Mouse (Mus musculus) splenic B cell, adult 2 months (primary cell): ENCODE data around the gene Sap30.
"Not testable (repeated sequence)": the region's sequence is repeated elsewhere in the genome, so short reads cannot be mapped to it uniquely, and the experiment has no call there.

ENCODE experiments used
- DNase-seq: peaks from one replicate; pipeline ENCODE4 v3.0.0-alpha.2; 2011; ENCODE audit warnings: low read depth, low spot score
- H3K27me3 ChIP-seq: 2 replicates; pipeline ENCODE4 v1.6.1; 2012; ENCODE audit warnings: mild to moderate bottlenecking, low read length, moderate library complexity, mixed read lengths; ENCODE audit not compliant: control insufficient read depth, poor library complexity, insufficient read depth, severe bottlenecking
- H3K36me3 ChIP-seq: 2 replicates; pipeline ENCODE4 v1.6.1; 2012; ENCODE audit warnings: mild to moderate bottlenecking, low read length, moderate library complexity, mixed read lengths; ENCODE audit not compliant: control insufficient read depth, poor library complexity, insufficient read depth, severe bottlenecking

Sap30 gene

GRCm38 (mm10) chr8:57511316-57512118, 23.9 kb upstream of the Sap30 start, which contains the start of gene Hmgb2:
TSS of gene Hmgb2 (plus strand) at chr8:57511907.
- Histone ChIP-seq H3K27me3 (no peaks in the 10 kb centered on the region), H3K36me3 (no peaks in the 10 kb centered on the region)
- peak; percentile 99 for DNase-seq

- Histone ChIP-seq H3K27me3 (no peaks in the 10 kb centered on the region), H3K36me3 (no peaks in the 10 kb centered on the region)
- no peak for DNase-seq
Measured at GRCm38 (mm10) chr8:57510791-57511315, 23.2 kb upstream of the Sap30 start.

DNA sequence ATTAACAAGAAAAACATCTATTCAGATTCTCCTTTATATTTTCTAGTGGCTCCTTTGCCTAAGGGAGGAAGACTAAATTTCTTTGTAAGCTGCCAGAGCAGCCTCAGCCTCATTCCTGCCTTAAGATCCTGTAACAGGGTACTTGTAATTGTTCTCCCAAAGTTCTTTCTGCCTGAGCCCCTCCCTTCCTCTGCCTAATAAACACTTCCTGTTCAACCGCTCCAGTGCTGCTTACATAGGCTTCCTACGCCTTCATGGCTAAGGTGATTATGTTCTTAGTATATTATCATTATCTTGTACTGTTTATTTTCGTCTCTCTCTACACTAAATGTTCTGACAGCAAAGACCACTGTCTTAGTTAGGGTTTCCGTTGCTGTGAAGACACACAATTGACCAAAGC, 21.0 kb upstream of the Sap30 start:
- no peaks in the 10 kb centered on the region for H3K36me3 ChIP-seq
- H3K27me3 ChIP-seq, result no peaks in the 10 kb centered on the region
- no peak for DNase-seq

- H3K36me3 ChIP-seq, result no peaks in the 10 kb centered on the region
Measured at GRCm38 (mm10) chr8:57507556-57508063, 19.9 kb upstream of the Sap30 start.

DNA sequence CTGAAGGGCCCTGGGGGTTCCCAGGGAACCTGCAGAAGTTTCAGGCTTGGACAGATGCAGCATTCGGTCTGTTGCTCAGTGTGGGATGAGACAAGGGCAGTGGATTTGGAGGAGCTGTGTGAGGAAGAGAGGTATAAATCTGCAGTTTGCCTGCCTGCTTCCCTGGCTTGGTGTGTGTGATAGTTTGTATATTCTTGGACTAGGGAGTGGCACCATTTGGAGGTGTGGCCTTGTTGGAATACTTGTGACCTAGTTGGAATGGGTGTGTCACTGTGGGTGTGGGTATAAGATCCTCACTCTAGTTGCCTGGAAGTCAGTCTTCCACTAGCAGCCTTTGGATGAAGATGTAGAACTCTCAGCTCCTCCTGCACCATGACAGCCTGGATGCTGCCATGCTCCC, 17.8 kb upstream of the Sap30 start:
- DNase-seq, H3K36me3 ChIP-seq, H3K27me3 ChIP-seq: not testable (repeated sequence)

More at GRCm38 (mm10) chr8:57507556-57508063, 19.9 kb upstream of the Sap30 start:
- DNase-seq, result no peak
- no peaks in the 10 kb centered on the region for H3K27me3 ChIP-seq

GRCm38 (mm10) chr8:57503641-57504040, 16.0 kb upstream of the Sap30 start:
- DNase-seq, result peak; percentile 87

GRCm38 (mm10) chr8:57498847-57499511, 11.3 kb upstream of the Sap30 start:
- Histone ChIP-seq H3K36me3 (no peaks in the 10 kb centered on the region), H3K27me3 (no peaks in the 10 kb centered on the region)
- no peak for DNase-seq

More at GRCm38 (mm10) chr8:57503641-57504040, 16.0 kb upstream of the Sap30 start:
- H3K27me3 ChIP-seq, result no peaks in the 10 kb centered on the region
- H3K36me3 ChIP-seq, result no peaks in the 10 kb centered on the region

GRCm38 (mm10) chr8:57498494-57498846, 10.8 kb upstream of the Sap30 start:
- H3K27me3 ChIP-seq, result no peaks in the 10 kb centered on the region
- DNase-seq, result no peak

GRCm38 (mm10) chr8:57491873-57492272, 4.2 kb upstream of the Sap30 start:
- Histone ChIP-seq H3K27me3 (no peaks in the 10 kb centered on the region), H3K36me3 (no peaks in the 10 kb centered on the region)
- no peak for DNase-seq

More at GRCm38 (mm10) chr8:57498494-57498846, 10.8 kb upstream of the Sap30 start:
- no peaks in the 10 kb centered on the region for H3K36me3 ChIP-seq

DNA sequence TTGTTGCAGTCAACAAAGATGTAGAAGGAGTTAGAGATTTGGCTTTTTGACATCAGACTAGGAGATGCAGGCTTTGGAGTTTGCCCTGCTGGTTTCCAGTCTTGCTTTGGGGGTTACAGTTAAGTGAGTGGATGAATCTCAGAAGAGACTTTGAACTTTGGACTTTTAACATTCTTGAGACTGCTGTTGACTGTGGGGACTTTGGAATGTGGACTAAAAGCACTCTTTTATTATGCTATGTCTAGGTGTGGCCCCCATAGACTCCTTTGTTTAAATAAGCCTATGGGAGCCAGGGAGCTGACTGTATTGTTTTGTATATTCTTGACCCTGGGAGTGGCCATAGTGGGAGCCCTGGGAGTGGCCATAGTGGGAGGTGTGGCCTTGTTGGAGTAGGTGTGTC, 2.2 kb upstream of the Sap30 start:
- no peaks in the 10 kb centered on the region for H3K36me3 ChIP-seq
- H3K27me3 ChIP-seq, result no peaks in the 10 kb centered on the region
- no peak for DNase-seq

DNA sequence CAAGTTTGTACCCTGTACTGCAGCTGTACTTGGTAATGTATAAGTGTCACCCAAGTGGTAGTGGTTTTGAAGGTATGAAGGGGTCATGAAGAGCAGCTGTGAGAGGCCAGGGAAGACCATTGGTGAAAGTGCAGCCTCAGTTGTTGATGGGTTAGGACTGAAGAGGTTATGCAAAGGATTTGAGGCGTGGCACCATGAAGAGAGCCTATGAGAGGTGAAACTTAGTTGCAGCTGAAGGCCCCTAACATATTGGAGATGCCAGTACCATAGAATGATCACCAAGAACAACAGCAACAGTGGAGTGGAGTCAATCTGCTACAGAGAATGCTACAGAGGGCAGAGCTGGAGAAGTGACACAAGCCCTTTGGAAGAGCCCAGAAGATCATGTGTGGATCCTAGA, 1.7 kb upstream of the Sap30 start:
- Histone ChIP-seq H3K36me3 (no peaks in the 10 kb centered on the region), H3K27me3 (no peaks in the 10 kb centered on the region)
- DNase-seq, result no peak

DNA sequence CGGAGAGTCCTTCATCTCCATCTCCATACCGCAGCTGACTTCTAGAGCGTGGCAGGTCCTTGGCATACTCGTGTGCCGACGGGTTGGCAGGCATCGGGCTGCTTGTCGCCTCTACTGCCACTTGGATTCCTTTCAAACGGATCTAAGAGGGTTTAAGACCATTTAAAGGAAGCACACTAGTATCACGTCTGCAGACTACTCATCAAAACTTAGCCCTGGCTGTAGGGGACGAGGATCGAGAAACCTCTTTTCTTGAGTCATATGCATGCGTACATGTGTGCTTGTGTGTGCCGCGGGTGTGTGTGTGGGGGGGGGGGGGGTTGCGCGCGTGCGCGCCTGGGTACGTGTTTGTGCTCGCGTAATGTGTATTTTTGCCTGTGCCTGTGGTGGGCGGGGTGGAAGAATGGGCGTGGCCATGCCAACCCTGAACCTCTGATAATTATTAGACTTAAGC, 679 bp upstream of the Sap30 start:
- peak; percentile 86 for DNase-seq
- Histone ChIP-seq H3K27me3 (no peaks in the 10 kb centered on the region), H3K36me3 (no peaks in the 10 kb centered on the region)

- Histone ChIP-seq H3K36me3 (no peaks in the 10 kb centered on the region), H3K27me3 (no peaks in the 10 kb centered on the region)
- peak; percentile 22 for DNase-seq
Measured at GRCm38 (mm10) chr8:57486491-57487440, 894 bp downstream of the Sap30 start.

DNA sequence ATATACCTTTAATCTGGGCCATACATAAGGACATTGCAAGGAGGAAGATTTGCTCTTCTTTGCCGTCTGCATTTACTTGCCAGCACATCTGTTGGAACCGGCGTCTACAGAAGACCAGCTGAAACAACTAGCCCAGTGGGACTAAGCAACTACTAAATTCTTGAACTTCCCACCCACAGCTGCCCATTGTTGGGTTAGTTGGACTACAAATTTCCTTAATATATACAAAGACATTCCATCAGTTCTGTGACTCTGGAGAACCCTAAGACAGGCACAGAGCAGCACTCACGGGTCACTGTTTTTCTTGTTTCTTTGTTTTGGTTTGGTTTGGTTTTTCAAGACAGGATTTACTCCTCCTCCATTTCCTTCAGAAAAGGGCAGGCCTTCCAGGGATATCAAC, 7.1 kb downstream of the Sap30 start:
- DNase-seq, result no peak
- H3K27me3 ChIP-seq, result no peaks in the 10 kb centered on the region
- no peaks in the 10 kb centered on the region for H3K36me3 ChIP-seq
